Mouse (Mus musculus) liver, embryonic 16.5 days (tissue): ENCODE data around the gene Medag. TPM values are rescaled to one million over a fixed set of nuclear protein-coding genes. Genes with fewer than 3 reads are reported as not detected.

Experiments used
- ATAC-seq: fragments of 200-750 bp; cut with Nextera tagmentation; 2 replicates; pipeline ENCODE4 v1.8.0; 2017; ENCODE audit warnings: low read depth, mild to moderate bottlenecking, moderate number of reproducible peaks, moderate library complexity
- H3K27ac ChIP-seq: fragments of 300-500 bp; sonication (generic); 2 replicates; pipeline ENCODE4 v1.5.1; 2014; ENCODE audit warnings: mild to moderate bottlenecking, low read length
- H3K27me3 ChIP-seq: fragments of 300-500 bp; sonication (generic); 2 replicates; pipeline ENCODE4 v1.6.1; 2014; ENCODE audit warnings: low read depth, low read length, mixed read lengths; ENCODE audit not compliant: control insufficient read depth, insufficient read depth
- H3K36me3 ChIP-seq: fragments of 300-500 bp; sonication (generic); 2 replicates; pipeline ENCODE4 v1.6.1; 2014; ENCODE audit warnings: mild to moderate bottlenecking; ENCODE audit not compliant: control insufficient read depth, insufficient read depth
- H3K4me1 ChIP-seq: fragments of 300-500 bp; sonication (generic); 2 replicates; pipeline ENCODE4 v1.6.1; 2014; ENCODE audit warnings: low read depth, low read length, mixed read lengths; ENCODE audit not compliant: control insufficient read depth
- H3K4me2 ChIP-seq: fragments of 300-500 bp; sonication (generic); 2 replicates; pipeline ENCODE4 v1.6.1; 2014; ENCODE audit warnings: low read depth, low read length, mixed read lengths
- H3K4me3 ChIP-seq: fragments of 300-500 bp; sonication (generic); 2 replicates; pipeline ENCODE4 v1.5.1; 2014; ENCODE audit warnings: low read depth, mild to moderate bottlenecking, low read length
- H3K9ac ChIP-seq: fragments of 300-500 bp; sonication (generic); 2 replicates; pipeline ENCODE4 v1.6.1; 2014; ENCODE audit warnings: low read depth, low read length
- H3K9me3 ChIP-seq: fragments of 300-500 bp; sonication (generic); replicated peaks from 2 replicates; pipeline ENCODE4 v1.6.1; 2016; ENCODE audit warnings: low read length; ENCODE audit not compliant: control insufficient read depth
- WGBS: fragments of 180-500 bp; shearing (Covaris S2); extraction: QIAGEN DNeasy Blood & Tissue Kit; methylation state at CpG from one replicate; pipeline ENCODE4 v1.1.7; 2014; ENCODE audit not compliant: insufficient replicate concordance; 5-methylcytosine and 5-hydroxymethylcytosine counted together
- polyA plus RNA-seq: library from polyadenylated mRNA; unstranded; fragments of >200 nt; fragmentation: Nextera tagmentation; extraction: Ambion mirVana; gene quantifications from 2 replicates; pipeline ENCODE4 v1.2.1, GENCODE M21; 2015

The Medag gene
- polyA plus RNA-seq, 1 experiment from 2014 or later = 0.19 TPM

DNA sequence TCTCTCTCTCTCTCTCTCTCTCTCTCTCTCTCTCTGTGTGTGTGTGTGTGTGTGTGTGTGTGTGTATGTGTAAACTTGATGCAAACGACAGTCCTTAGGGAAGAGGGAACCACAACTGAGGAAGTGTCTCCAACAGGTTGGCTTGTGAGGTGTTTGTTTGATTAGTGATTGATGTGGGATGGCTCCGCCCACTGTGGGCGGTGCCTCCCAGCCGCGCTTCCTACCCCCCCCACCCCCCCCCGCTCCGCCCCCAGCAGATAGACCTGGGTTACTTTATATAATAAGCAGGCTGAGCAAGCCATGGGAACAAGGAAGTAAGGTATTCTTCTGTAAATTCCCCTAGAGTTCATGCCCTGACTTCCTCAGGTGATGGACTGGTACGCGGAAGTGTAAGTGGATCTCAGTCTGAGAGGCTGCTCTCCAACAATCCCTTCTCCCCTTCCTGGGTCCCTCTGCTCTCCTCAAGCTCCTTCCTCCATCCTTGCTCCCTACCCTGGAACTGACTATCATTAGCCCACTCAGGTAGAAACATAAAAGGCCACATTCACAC lies 22.7 kb downstream of the Medag start:
- ATAC-seq = no peak
- Histone ChIP-seq H3K4me1 (peaks cover 11% of the 10 kb centered on the region), H3K4me2 (no peak overlapping the region), H3K9ac (no peak overlapping the region), H3K27ac (no peak overlapping the region), H3K27me3 (no peaks in the 10 kb centered on the region), H3K4me3 (no peak overlapping the region), H3K9me3 (no peaks in the 10 kb centered on the region), H3K36me3 (no peaks in the 10 kb centered on the region)
- 13% methylated on average over 8 of the region's 9 CpGs for WGBS

DNA sequence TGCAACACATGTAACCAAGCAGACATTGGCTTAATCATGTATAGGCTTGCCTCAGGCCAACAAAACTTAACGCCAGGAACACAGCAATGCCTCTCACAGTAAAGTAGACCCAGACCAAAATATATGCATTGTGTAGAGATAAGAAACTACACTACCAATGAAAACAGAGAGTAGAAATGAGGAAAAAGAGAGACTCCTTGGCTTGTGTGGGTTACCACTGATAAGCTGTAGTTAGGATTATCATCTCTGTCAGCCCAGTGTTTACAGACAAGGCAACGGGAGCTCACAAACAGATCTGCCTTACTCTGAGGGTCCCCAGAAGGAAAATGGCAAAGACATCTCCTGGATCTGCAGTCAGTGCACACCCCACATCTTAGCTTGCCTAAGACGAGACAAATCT lies 25.0 kb downstream of the Medag start:
- Histone ChIP-seq H3K27ac (no peak overlapping the region), H3K4me3 (no peak overlapping the region), H3K9me3 (no peaks in the 10 kb centered on the region), H3K9ac (no peak overlapping the region), H3K4me2 (no peak overlapping the region), H3K27me3 (no peaks in the 10 kb centered on the region), H3K36me3 (no peaks in the 10 kb centered on the region), H3K4me1 (peaks cover 21% of the 10 kb centered on the region)
- WGBS = 16% methylated on average over 3 of the region's 3 CpGs
- ATAC-seq = peak; percentile 72

GRCm38 (mm10) chr5:149437150-149437549 lies 25.6 kb downstream of the Medag start:
- no peaks in the 10 kb centered on the region for H3K36me3 ChIP-seq
- H3K27me3 ChIP-seq = no peaks in the 10 kb centered on the region
- peaks cover 21% of the 10 kb centered on the region for H3K4me1 ChIP-seq
- H3K9ac ChIP-seq = no peak overlapping the region
- H3K27ac ChIP-seq = no peak overlapping the region
- H3K9me3 ChIP-seq = no peaks in the 10 kb centered on the region
- WGBS = 45% methylated on average over 6 of the region's 6 CpGs
- H3K4me2 ChIP-seq = no peak overlapping the region; the same call in 1 of the 2 replicates
- ATAC-seq = no peak
- no peak overlapping the region for H3K4me3 ChIP-seq

DNA sequence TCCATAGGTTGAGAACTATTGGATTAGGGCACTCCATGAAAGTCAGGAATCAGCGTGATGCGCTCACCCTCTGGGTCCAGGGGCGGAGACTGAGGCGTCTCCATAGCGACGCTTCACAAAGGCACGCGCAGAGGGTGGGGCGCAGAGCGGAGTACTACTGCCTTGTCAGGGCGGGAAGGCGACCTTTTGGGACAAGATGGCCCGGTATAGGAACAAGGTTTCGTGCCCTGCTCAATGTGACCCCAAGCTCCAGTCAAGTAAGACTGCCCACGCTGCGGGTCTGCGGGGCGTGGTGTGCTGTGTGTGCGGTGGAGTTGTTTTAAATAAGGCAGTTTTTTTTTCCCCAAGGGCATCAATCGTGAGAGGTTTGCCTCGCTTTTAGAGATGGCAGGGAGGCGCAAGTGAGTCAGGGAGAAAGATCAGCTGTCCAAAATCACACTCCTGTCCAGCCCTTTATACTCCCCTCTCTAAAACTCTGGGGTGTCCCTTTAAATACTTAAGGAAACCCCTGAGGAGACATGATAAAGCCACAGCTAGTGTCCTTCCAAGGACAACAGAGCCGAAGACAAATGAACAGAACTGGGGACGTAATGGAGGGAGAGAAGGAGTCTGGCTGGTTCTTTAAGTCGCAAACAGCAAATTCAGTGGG lies 28.1 kb downstream of the Medag start, which contains the start of gene Tex26:
Gene Tex26, plus strand, starts transcription at position 130 of the 649 bp plus-strand sequence.
- peak within 1 kb of the TSS; percentile 45 for H3K4me3 ChIP-seq
- H3K9ac ChIP-seq = peak within 1 kb of the TSS; percentile 18; the same call in 1 of the 2 replicates
- no peaks in the 10 kb centered on the region for H3K27me3 ChIP-seq
- no peak within 1 kb of the TSS for H3K27ac ChIP-seq
- H3K4me1 ChIP-seq = peaks cover 21% of the 10 kb centered on the region
- H3K9me3 ChIP-seq = no peaks in the 10 kb centered on the region
- under 1% methylated on average over 25 of the region's 25 CpGs for WGBS
- no peaks in the 10 kb centered on the region for H3K36me3 ChIP-seq
- peak within 1 kb of the TSS; percentile 74 for H3K4me2 ChIP-seq
- ATAC-seq = peak; percentile 79

DNA sequence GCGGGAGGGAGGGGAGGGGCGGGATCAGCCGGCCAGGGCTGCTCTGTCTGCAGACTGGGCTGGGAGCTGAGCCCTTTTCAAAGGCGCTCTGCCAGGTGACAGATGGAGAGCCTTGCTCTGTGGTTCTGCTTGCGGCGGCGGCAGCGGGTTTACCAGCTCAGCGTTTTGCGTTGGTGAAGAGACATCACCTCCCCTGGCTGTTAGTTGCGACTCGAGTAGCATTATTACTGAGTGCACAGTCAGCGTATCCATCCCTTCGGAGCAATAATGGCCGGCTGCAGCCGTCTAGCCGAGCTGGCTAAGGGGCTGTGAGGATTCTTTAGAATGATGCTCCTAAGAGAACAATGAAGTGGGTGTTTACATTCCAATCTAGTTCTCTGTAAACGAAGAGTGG lies 28.6 kb downstream of the Medag start:
- H3K4me2 ChIP-seq = peak overlapping the region; percentile 74
- ATAC-seq = no peak
- H3K9ac ChIP-seq = no peak overlapping the region
- H3K4me1 ChIP-seq = peaks cover 21% of the 10 kb centered on the region
- peak overlapping the region; percentile 45 for H3K4me3 ChIP-seq
- H3K9me3 ChIP-seq = no peaks in the 10 kb centered on the region
- no peak overlapping the region for H3K27ac ChIP-seq
- H3K36me3 ChIP-seq = no peaks in the 10 kb centered on the region
- 1% methylated on average over 18 of the region's 18 CpGs for WGBS
- H3K27me3 ChIP-seq = no peaks in the 10 kb centered on the region

DNA sequence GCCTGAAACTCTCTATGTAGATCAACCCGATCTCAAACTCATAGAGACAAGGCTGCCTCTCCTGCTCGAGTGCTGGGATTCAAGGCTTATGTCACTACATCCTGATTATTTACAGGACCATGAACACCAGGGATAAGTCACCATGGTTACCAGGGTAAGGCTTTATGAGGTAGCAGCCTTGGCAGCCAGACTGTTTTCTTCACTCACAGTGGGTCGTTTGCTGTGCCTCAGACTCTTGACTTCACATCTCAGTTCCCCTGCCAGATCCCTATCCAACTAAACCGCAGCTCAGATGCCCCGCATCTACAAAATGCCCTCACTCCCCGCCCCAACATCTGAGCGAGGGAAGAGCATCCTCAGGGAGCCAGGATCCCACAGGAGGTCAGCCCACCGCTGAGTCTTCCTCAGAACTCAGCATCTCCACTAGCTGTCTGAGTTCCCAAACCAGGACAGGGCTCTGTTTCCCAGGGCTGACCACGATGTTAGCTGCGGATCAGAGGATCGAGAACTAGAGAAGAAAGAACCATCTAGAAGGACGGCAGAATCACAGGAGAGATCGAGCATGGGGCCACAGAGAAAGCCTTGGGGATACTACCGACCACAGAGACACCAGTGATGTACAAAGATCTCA lies 30.2 kb downstream of the Medag start:
- no peak for ATAC-seq
- Histone ChIP-seq H3K4me2 (no peak overlapping the region), H3K4me3 (no peak overlapping the region), H3K9me3 (no peaks in the 10 kb centered on the region), H3K27ac (no peak overlapping the region), H3K36me3 (no peaks in the 10 kb centered on the region), H3K9ac (no peak overlapping the region), H3K4me1 (peaks cover 13% of the 10 kb centered on the region), H3K27me3 (no peaks in the 10 kb centered on the region)
- WGBS = 64% methylated on average over 14 of the region's 14 CpGs

- no peak overlapping the region for H3K9ac ChIP-seq
- no peak overlapping the region for H3K4me2 ChIP-seq
- no peaks in the 10 kb centered on the region for H3K36me3 ChIP-seq
- H3K4me1 ChIP-seq = peaks cover 11% of the 10 kb centered on the region
- no peak for ATAC-seq
- no peaks in the 10 kb centered on the region for H3K27me3 ChIP-seq
- H3K9me3 ChIP-seq = no peaks in the 10 kb centered on the region
- no peak overlapping the region for H3K27ac ChIP-seq
- no peak overlapping the region for H3K4me3 ChIP-seq
- 74% methylated on average over 15 of the region's 15 CpGs for WGBS
These were observed 30.7 kb downstream of the Medag start for GRCm38 (mm10) chr5:149442277-149442660.

DNA sequence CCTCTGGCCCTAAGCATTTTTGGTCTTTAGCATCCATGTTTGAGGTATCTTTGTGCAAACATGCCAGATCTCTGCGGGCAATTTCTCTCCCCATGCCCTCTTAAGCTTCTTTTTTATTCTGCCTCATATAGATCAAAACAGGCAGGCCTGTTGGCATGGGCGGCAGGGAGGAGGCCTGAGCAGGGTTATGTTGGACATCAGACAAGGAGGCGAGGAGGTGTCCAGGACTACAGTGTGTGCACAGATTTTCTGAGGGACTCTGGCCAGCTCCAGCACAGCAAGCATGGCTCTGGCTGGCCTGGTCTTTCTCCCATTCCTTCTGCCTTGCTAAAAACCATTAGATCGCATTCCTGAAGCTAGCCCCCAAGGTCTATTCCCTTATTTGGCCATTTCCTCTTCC lies 32.9 kb downstream of the Medag start:
- Histone ChIP-seq H3K4me2 (no peak overlapping the region), H3K4me1 (peaks cover 8% of the 10 kb centered on the region), H3K4me3 (no peak overlapping the region), H3K9ac (no peak overlapping the region), H3K9me3 (no peaks in the 10 kb centered on the region), H3K36me3 (no peaks in the 10 kb centered on the region), H3K27me3 (no peaks in the 10 kb centered on the region), H3K27ac (no peak overlapping the region)
- 68% methylated on average over 4 of the region's 4 CpGs for WGBS
- ATAC-seq = no peak

- no peak overlapping the region for H3K27ac ChIP-seq
- H3K9ac ChIP-seq = no peak overlapping the region
- H3K4me1 ChIP-seq = no peaks in the 10 kb centered on the region
- no peaks in the 10 kb centered on the region for H3K27me3 ChIP-seq
- no peaks in the 10 kb centered on the region for H3K9me3 ChIP-seq
- WGBS = 52% methylated on average over 7 of the region's 7 CpGs
- no peaks in the 10 kb centered on the region for H3K36me3 ChIP-seq
- H3K4me2 ChIP-seq = no peak overlapping the region
- no peak for ATAC-seq
- H3K4me3 ChIP-seq = no peak overlapping the region
These were observed 34.9 kb downstream of the Medag start for GRCm38 (mm10) chr5:149446495-149446894.
